Mouse (Mus musculus): ENCODE measurements around the gene Ube2cbp. TPM values are rescaled to one million over a fixed set of nuclear protein-coding genes. Genes with fewer than 3 reads are reported as not detected.

Gene Ube2cbp
- polyA plus RNA-seq, 1 experiment from 2014 or later, result 6.1 TPM

Other genes with a start within 250 kb of the Ube2cbp start
- gene Dop1a, start 2.2 kb upstream of the Ube2cbp start, polyA plus RNA-seq (2014; fragmentation: Nextera tagmentation; extraction: Ambion mirVana), result 17.2 and 25.3 TPM in 2 replicates
- 43.6 and 49.8 TPM in 2 replicates for gene Pgm3, start 106.9 kb upstream of the Ube2cbp start, polyA plus RNA-seq (2014; fragmentation: Nextera tagmentation; extraction: Ambion mirVana)
- gene Rwdd2a, start 107.0 kb upstream of the Ube2cbp start, polyA plus RNA-seq (2014; fragmentation: Nextera tagmentation; extraction: Ambion mirVana), result 4.4 and 5.0 TPM in 2 replicates
- 13.2 and 17.9 TPM in 2 replicates for gene Me1, start 231.0 kb upstream of the Ube2cbp start, polyA plus RNA-seq (2014; fragmentation: Nextera tagmentation; extraction: Ambion mirVana)